Mouse (Mus musculus) layer of hippocampus, adult 8-10 months (tissue): ENCODE measurements around the gene Vmn2r102. TPM values are rescaled to one million over a fixed set of nuclear protein-coding genes. Genes with fewer than 3 reads are reported as not detected.

Experiments used
- DNase-seq, 2 experiments: peaks; one replicate each; pipeline ENCODE4 v3.0.0; 2022; ENCODE audit warnings: low spot score in 2 of 2
- total RNA-seq, 4 experiments: library from RNA; stranded (reverse); gene quantifications; 2 replicates each; pipeline ENCODE4 v1.2.4; 2022

Gene Vmn2r102
- not detected for total RNA-seq

DNA sequence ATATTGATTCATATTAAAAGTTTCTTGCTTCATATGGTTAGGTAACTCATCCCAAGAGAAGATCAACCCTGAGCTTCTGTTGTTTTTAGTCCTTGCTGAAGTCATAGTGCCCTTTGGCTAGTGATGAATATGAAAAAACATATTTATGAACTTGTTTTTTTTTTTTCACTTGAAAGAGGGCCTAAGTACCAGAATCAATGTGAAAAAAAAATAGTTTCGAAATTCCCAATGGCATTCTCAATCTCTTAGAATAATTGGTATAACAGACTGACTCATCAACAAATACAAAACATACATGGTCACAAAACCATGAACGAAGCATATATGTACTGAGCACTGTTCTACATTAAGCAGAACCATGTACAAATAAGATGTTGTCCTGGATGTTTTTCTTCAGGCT lies at the start of gene Vmn2r102:
Vmn2r102 (plus strand) TSS at position 301 of the 400 bp plus-strand sequence.
- DNase-seq: no peak

DNA sequence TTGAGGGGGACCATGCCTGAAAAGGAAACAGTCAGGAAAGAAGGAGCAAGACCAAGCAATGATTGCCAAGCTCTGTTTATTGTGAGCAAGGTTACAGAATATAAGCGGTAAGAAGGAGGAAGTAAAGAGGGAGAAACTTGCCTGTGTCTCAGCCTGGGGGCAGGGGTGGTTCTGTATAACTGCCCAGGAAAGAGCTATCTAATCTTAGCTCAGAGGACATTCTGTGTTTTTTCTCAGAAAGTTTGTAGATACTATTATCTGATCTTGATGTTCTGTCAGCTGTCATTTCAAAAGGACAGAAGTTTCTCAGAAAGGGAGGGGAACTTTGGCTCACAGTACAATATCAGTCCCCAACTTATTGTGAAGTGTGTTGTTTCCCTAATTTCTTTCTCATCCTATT lies 30.8 kb upstream of the Vmn2r102 start:
- DNase-seq: no peak

DNA sequence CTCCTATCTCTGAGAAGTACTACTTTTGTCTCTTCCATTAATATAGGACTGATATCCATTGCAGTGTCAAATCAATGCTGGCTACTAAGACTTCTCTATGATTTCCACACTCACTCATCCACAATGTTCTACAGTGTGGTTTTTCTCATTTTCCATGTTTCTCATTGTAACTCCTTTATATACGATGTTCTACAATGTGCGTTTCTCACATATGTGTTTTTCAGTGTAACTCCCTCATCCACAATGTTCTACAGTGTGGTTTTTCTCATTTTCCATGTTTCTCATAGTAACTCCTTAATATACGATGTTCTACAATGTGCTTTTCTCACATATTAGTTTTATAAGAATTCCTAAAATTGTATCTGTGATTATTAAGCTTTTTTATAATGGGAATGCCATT lies 1.7 kb upstream of the Vmn2r102 start:
- DNase-seq: no peak

DNA sequence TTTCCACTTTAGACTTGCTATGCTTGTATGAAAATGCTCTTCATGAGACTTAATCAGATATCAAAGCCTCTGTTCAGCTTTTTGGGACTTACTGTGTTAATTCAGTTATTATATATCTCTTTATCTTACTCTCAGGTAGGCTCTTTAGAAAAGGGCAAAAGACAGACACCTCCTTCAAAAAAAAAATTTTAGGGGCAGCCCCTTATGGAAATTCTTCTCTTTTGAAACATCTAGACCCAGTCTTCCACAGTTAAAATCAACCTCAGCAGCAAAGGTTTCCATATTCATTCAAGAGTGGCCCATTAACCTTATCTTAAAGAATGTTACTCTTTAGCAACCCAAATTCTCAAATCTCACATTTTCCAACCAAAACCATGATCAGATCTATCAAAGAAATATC lies 31.9 kb downstream of the Vmn2r102 start:
- DNase-seq: no peak

Other genes starting within 250 kb of the Vmn2r102 start
- gene Vmn2r100, start 155.6 kb upstream of the Vmn2r102 start, total RNA-seq: not detected
- not detected for gene Vmn2r101, start 83.1 kb upstream of the Vmn2r102 start, total RNA-seq
- not detected for gene Vmn2r103, start 113.0 kb downstream of the Vmn2r102 start, total RNA-seq